Mouse (Mus musculus): ENCODE data around the gene Lonp2. TPM values are rescaled to one million over a fixed set of nuclear protein-coding genes. Genes with fewer than 3 reads are reported as not detected.

The Lonp2 gene
- total RNA-seq, 2 experiments from 2014 or later: 68.3 to 70.9 TPM

GRCm38 (mm10) chr8:86624915-86625314, 1.1 kb downstream of the Lonp2 start:
- intact Hi-C loops (cut with DNase I): no loop called here

GRCm38 (mm10) chr8:86630212-86630611, 6.4 kb downstream of the Lonp2 start:
- Histone ChIP-seq H3K27ac (no peak overlapping the region), H3K4me3 (no peak overlapping the region)
- intact Hi-C loops (cut with DNase I): no loop called here
- no peak for DNase-seq (ENCODE audit: extremely low spot score in 1 of 2, low spot score in 2 of 2)
- no peak for TF ChIP-seq CTCF (IDR thresholded peaks at IDR 0.05)

More at GRCm38 (mm10) chr8:86624915-86625314, 1.1 kb downstream of the Lonp2 start:
- H3K27ac ChIP-seq: no peak overlapping the region
- peak overlapping the region; percentile 90 for H3K4me3 ChIP-seq
- DNase-seq (ENCODE audit: extremely low spot score in 1 of 2, low spot score in 2 of 2): no peak
- no peak for TF ChIP-seq CTCF (IDR thresholded peaks at IDR 0.05)

GRCm38 (mm10) chr8:86631395-86631794, 7.6 kb downstream of the Lonp2 start:
- intact Hi-C loops (cut with DNase I): no loop called here
- H3K27ac ChIP-seq: no peak overlapping the region
- TF ChIP-seq CTCF (IDR thresholded peaks at IDR 0.05): no peak
- no peak overlapping the region for H3K4me3 ChIP-seq
- no peak for DNase-seq (ENCODE audit: extremely low spot score in 1 of 2, low spot score in 2 of 2)

GRCm38 (mm10) chr8:86637826-86638225, 14.0 kb downstream of the Lonp2 start:
- DNase-seq (ENCODE audit: extremely low spot score in 1 of 2, low spot score in 2 of 2): no peak
- intact Hi-C loops (cut with DNase I): no loop called here
- TF ChIP-seq CTCF (IDR thresholded peaks at IDR 0.05): no peak

GRCm38 (mm10) chr8:86638981-86639380, 15.1 kb downstream of the Lonp2 start:
- no peak overlapping the region for H3K4me3 ChIP-seq
- no peak for DNase-seq (ENCODE audit: extremely low spot score in 1 of 2, low spot score in 2 of 2)
- intact Hi-C loops (cut with DNase I): no loop called here
- H3K27ac ChIP-seq: no peak overlapping the region
- TF ChIP-seq CTCF (IDR thresholded peaks at IDR 0.05): no peak

More at GRCm38 (mm10) chr8:86637826-86638225, 14.0 kb downstream of the Lonp2 start:
- no peak overlapping the region for H3K4me3 ChIP-seq
- H3K27ac ChIP-seq: no peak overlapping the region

- DNase-seq (ENCODE audit: extremely low spot score in 1 of 2, low spot score in 2 of 2): no peak
- intact Hi-C loops (cut with DNase I): loop anchor here (5.0 kb wide), 2 partner anchors 200 to 260 kb away; no protein-coding TSS in a partner anchor
- H3K27ac ChIP-seq: no peak overlapping the region
- H3K4me3 ChIP-seq: no peak overlapping the region
- TF ChIP-seq CTCF (IDR thresholded peaks at IDR 0.05): peak; percentile 56
These were observed 18.8 kb downstream of the Lonp2 start for GRCm38 (mm10) chr8:86642682-86643081.

GRCm38 (mm10) chr8:86644661-86645060, 20.8 kb downstream of the Lonp2 start:
- no peak overlapping the region for H3K27ac ChIP-seq
- intact Hi-C loops (cut with DNase I): loop anchor here (5.0 kb wide), 2 partner anchors 198 to 258 kb away; no protein-coding TSS in a partner anchor
- no peak overlapping the region for H3K4me3 ChIP-seq
- no peak for DNase-seq (ENCODE audit: extremely low spot score in 1 of 2, low spot score in 2 of 2)
- no peak for TF ChIP-seq CTCF (IDR thresholded peaks at IDR 0.05)

GRCm38 (mm10) chr8:86647771-86648170, 23.9 kb downstream of the Lonp2 start:
- intact Hi-C loops (cut with DNase I): no loop called here
- Histone ChIP-seq H3K4me3 (no peak overlapping the region), H3K27ac (peak overlapping the region; percentile 46; the same call in 1 of the 2 replicates)
- no peak for TF ChIP-seq CTCF (IDR thresholded peaks at IDR 0.05)
- no peak for DNase-seq (ENCODE audit: extremely low spot score in 1 of 2, low spot score in 2 of 2)

GRCm38 (mm10) chr8:86651416-86651815, 27.6 kb downstream of the Lonp2 start:
- H3K27ac ChIP-seq: peak overlapping the region; percentile 87
- peak; percentile 49 to 50 for DNase-seq (ENCODE audit: extremely low spot score in 1 of 2, low spot score in 2 of 2)
- H3K4me3 ChIP-seq: no peak overlapping the region
- intact Hi-C loops (cut with DNase I): loop anchor here (10.0 kb wide), 1 partner anchor 53 kb away; no protein-coding TSS in a partner anchor
- no peak; the same call in 1 of the 2 replicates for TF ChIP-seq CTCF (IDR thresholded peaks at IDR 0.05)

- no peak for TF ChIP-seq CTCF (IDR thresholded peaks at IDR 0.05)
- Histone ChIP-seq H3K4me3 (no peak overlapping the region), H3K27ac (peak overlapping the region; percentile 87)
- intact Hi-C loops (cut with DNase I): loop anchor here (10.0 kb wide), 1 partner anchor 52 kb away; no protein-coding TSS in a partner anchor
- DNase-seq (ENCODE audit: extremely low spot score in 1 of 2, low spot score in 2 of 2): no peak
These were observed 28.7 kb downstream of the Lonp2 start for GRCm38 (mm10) chr8:86652546-86652945.

- intact Hi-C loops (cut with DNase I): loop anchor here (10.0 kb wide), 1 partner anchor 50 kb away; no protein-coding TSS in a partner anchor
- TF ChIP-seq CTCF (IDR thresholded peaks at IDR 0.05): peak; percentile 33
These were observed 30.7 kb downstream of the Lonp2 start for GRCm38 (mm10) chr8:86654578-86654977.

GRCm38 (mm10) chr8:86668750-86669149, 44.9 kb downstream of the Lonp2 start:
- DNase-seq (ENCODE audit: extremely low spot score in 1 of 2, low spot score in 2 of 2): no peak
- intact Hi-C loops (cut with DNase I): no loop called here
- no peak for TF ChIP-seq CTCF (IDR thresholded peaks at IDR 0.05)
- H3K27ac ChIP-seq: no peak overlapping the region
- no peak overlapping the region for H3K4me3 ChIP-seq

More at GRCm38 (mm10) chr8:86654578-86654977, 30.7 kb downstream of the Lonp2 start:
- no peak for DNase-seq (ENCODE audit: extremely low spot score in 1 of 2, low spot score in 2 of 2)
- Histone ChIP-seq H3K4me3 (no peak overlapping the region), H3K27ac (no peak overlapping the region)

GRCm38 (mm10) chr8:86669259-86669658, 45.4 kb downstream of the Lonp2 start:
- intact Hi-C loops (cut with DNase I): no loop called here
- no peak for DNase-seq (ENCODE audit: extremely low spot score in 1 of 2, low spot score in 2 of 2)
- no peak overlapping the region for H3K4me3 ChIP-seq
- TF ChIP-seq CTCF (IDR thresholded peaks at IDR 0.05): no peak
- H3K27ac ChIP-seq: no peak overlapping the region
